Mouse (Mus musculus) neural tube, embryonic 14.5 days (tissue): ENCODE results near the gene Myadml2. TPM values are rescaled to one million over a fixed set of nuclear protein-coding genes. Genes with fewer than 3 reads are reported as not detected.

ENCODE experiments used
- ATAC-seq: fragments of 200-750 bp; cut with Nextera tagmentation; 2 replicates; pipeline ENCODE4 v1.8.0; 2017; ENCODE audit warnings: low read depth, mild to moderate bottlenecking, moderate TSS enrichment, moderate library complexity
- H3K27ac ChIP-seq: fragments of 300-500 bp; sonication (generic); 2 replicates; pipeline ENCODE4 v1.5.1; 2014; ENCODE audit warnings: low read depth, mild to moderate bottlenecking, control low read depth, low read length, moderate library complexity, mixed read lengths
- H3K27me3 ChIP-seq: fragments of 300-500 bp; sonication (generic); 2 replicates; pipeline ENCODE4 v1.6.1; 2014; ENCODE audit warnings: low read length; ENCODE audit not compliant: control insufficient read depth, insufficient read depth
- H3K36me3 ChIP-seq: fragments of 300-500 bp; sonication (generic); 2 replicates; pipeline ENCODE4 v1.6.1; 2014; ENCODE audit warnings: low read length, mixed read lengths; ENCODE audit not compliant: control insufficient read depth, insufficient read depth
- H3K4me1 ChIP-seq: fragments of 300-500 bp; sonication (generic); 2 replicates; pipeline ENCODE4 v1.6.1; 2014; ENCODE audit warnings: low read length; ENCODE audit not compliant: control insufficient read depth, insufficient read depth
- H3K4me2 ChIP-seq: fragments of 300-500 bp; sonication (generic); 2 replicates; pipeline ENCODE4 v1.6.1; 2014; ENCODE audit warnings: mild to moderate bottlenecking, low read depth, low read length, control low read depth
- H3K4me3 ChIP-seq: fragments of 300-500 bp; sonication (generic); 2 replicates; pipeline ENCODE4 v1.5.1; 2014; ENCODE audit warnings: low read depth, low read length, control low read depth, mixed read lengths
- H3K9ac ChIP-seq: fragments of 300-500 bp; sonication (generic); replicated peaks from 2 replicates; pipeline ENCODE4 v1.6.1; 2014; ENCODE audit warnings: low read depth, mild to moderate bottlenecking, control low read depth, low read length, mixed read lengths
- H3K9me3 ChIP-seq: fragments of 300-500 bp; sonication (generic); 2 replicates; pipeline ENCODE4 v1.6.1; 2016; ENCODE audit warnings: low read length; ENCODE audit not compliant: control insufficient read depth
- WGBS: fragments of 180-500 bp; shearing (Covaris S2); extraction: QIAGEN DNeasy Blood & Tissue Kit; methylation state at CpG from one replicate; pipeline ENCODE4 v1.1.7; 2014; 5-methylcytosine and 5-hydroxymethylcytosine counted together
- polyA plus RNA-seq: library from polyadenylated mRNA; unstranded; fragments of >200 nt; fragmentation: Nextera tagmentation; extraction: Ambion mirVana; gene quantifications from 2 replicates; pipeline ENCODE4 v1.2.1, GENCODE M21; 2014

Myadml2 gene
- polyA plus RNA-seq, 1 experiment from 2014 or later: 2.5 TPM

DNA sequence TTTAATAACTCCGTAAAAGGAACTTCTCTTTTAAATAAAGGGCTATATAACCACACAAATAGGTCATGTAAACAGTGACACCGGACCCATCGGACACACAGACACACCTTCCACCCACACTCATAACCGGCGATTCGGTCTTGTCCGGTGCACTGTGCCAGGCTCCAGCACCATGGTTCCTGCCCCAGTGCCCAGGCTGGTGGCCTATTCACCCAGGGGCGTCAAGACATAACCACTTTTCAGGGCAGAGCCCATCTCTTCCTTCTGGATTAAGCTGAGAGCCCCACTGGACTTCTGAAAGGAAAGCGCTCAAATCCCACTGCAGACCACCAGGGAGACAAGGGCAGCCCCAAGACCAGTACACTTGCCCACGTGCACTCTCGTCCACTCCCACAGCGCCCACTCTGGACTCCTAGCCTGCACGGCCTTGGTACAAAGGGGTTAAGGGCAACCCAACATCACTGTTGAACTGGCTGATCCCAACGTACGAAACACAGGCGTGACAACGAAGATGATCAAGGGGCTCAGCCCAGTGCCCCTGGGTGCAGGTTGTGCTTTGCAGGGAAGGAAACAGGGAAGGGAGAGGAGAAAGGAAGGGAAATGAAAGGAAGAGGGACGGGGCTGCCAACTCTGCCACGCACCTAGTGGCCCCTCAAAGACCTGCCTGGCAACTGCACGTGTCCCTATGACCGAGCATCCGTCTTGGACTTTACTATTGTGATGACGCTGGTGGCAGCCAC lies 19.2 kb downstream of the Myadml2 start:
- no peak overlapping the region for H3K9ac ChIP-seq
- no peak overlapping the region for H3K27ac ChIP-seq
- no peaks in the 10 kb centered on the region for H3K9me3 ChIP-seq
- WGBS: 95% methylated on average over 23 of the region's 23 CpGs
- no peaks in the 10 kb centered on the region for H3K27me3 ChIP-seq
- no peak for ATAC-seq
- H3K4me1 ChIP-seq: peaks cover 26% of the 10 kb centered on the region
- no peak overlapping the region for H3K4me3 ChIP-seq
- no peak overlapping the region for H3K4me2 ChIP-seq
- 0 out of 2 replicates have a peak, but pooled peaks cover 11% of the 10 kb centered on the region for H3K36me3 ChIP-seq

DNA sequence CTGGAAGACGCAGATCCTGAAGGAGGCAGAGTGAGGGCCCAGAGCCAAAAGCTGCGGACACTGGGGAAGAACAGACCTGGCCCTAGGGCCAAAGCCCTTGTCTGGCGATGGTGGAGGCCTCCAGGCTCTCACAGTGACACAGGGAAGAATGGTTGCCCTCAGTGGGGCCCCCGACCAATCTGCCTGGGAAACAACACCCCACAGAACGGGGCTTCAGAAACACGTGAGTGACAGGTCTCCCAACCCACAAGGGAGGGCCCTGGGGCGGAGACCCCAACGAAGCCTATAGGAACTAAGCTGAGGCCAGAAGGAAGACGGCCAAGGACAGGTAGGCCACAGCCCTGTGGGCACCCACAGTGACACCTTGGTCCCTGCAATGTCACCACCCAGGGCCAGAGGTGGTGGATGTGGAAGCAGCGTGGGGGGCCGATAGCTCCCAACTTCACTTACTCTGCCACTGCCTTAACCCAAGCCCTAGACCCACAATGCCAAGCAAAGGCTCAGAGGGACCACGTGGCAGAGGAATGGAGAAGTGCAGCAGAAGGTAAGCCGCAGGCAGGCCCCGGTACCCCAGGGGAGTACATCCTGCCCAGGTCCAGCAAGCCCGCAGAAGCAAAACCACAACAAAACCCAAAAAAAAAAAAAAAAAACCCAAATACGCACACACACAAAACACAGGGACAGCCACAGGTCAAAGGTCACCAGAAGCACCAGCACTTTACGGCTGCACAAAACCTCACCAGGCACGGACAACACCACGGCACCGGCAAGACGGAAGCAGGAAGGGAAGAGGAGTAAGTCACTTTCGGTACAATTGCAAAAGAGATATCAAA lies 20.3 kb downstream of the Myadml2 start:
- H3K27me3 ChIP-seq: no peaks in the 10 kb centered on the region
- no peaks in the 10 kb centered on the region for H3K9me3 ChIP-seq
- H3K4me3 ChIP-seq: no peak overlapping the region
- WGBS: 83% methylated on average over 22 of the region's 22 CpGs
- no peak for ATAC-seq
- no peak overlapping the region for H3K4me2 ChIP-seq
- no peak overlapping the region for H3K27ac ChIP-seq
- H3K9ac ChIP-seq: no peak overlapping the region
- H3K36me3 ChIP-seq: 0 out of 2 replicates have a peak, but pooled peaks cover 11% of the 10 kb centered on the region
- peaks cover 26% of the 10 kb centered on the region for H3K4me1 ChIP-seq

DNA sequence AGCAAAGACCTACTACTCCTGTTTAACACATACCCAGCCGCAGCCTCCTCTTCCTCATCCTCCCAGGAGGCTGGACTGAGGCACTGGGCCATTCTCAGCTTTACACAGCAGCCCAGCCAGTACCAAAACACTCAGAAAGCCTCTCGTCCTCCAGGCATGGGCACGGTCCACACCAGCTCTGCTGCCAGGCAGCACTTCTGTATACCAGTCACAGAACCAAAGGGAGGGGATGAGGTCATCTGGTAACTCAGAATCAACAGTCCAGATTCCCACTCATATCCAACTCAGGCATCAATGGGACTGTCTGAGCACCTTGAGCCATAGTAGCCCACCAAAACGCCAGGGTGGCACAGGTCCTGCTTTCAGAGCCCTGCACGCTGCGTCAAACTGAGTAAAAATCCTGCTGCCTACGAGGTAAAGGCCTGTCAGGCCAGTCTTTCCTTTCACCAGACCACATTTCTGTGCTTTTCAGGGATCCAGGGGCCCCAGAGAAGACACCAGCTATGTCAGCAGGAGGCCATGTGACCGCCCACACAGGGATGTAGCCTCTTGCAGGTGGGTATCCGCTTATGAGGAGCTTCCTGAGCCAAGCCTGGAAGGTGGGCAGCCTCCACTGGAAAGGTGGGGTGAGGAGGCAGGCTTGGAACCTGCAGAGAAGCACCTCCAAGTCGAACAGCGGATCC lies 21.0 kb downstream of the Myadml2 start:
- no peaks in the 10 kb centered on the region for H3K9me3 ChIP-seq
- no peak overlapping the region for H3K9ac ChIP-seq
- no peak for ATAC-seq
- peaks cover 21% of the 10 kb centered on the region for H3K4me1 ChIP-seq
- 90% methylated on average over 11 of the region's 11 CpGs for WGBS
- no peak overlapping the region for H3K4me2 ChIP-seq
- H3K36me3 ChIP-seq: 0 out of 2 replicates have a peak, but pooled peaks cover 11% of the 10 kb centered on the region
- H3K27me3 ChIP-seq: no peaks in the 10 kb centered on the region
- no peak overlapping the region for H3K27ac ChIP-seq
- no peak overlapping the region for H3K4me3 ChIP-seq

DNA sequence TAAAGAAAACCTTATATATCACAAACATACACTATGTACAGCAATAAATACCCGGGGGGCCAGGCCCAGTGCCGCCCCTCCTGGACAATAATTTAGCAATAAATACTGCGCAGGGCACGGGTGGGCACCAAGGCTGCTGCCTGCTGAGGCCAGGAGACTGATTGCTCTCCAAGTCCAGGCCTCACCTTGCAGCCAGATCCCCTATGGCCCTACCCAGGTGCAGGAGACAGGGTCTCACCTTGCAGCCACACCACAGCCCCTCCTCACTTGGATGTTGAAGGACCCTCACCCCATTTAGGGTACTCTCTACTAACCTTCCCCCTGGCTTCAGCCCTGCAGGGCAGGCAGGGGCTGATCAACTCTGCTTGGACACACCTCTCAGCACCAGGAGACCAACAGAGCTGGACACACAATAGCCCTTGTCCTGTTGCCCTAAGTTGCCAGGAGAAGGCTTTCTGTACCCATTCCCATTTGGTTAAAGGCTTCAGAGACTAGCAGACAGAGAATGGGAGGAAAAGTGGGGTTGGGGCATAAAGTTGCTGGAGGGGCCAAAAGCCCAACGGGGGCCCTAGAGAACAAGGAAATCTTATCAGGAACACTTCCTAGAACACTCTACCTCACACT lies 22.7 kb downstream of the Myadml2 start, which contains the start of gene Sirt7:
Sirt7 (minus strand) TSS at position 89 of the 624 bp plus-strand sequence.
- peak; percentile 55; the same call in 1 of the 2 replicates for ATAC-seq
- WGBS: 19% methylated on average over 5 of the region's 5 CpGs
- H3K36me3 ChIP-seq: peaks cover 19% of the 10 kb centered on the region; the same call in 1 of the 2 replicates

DNA sequence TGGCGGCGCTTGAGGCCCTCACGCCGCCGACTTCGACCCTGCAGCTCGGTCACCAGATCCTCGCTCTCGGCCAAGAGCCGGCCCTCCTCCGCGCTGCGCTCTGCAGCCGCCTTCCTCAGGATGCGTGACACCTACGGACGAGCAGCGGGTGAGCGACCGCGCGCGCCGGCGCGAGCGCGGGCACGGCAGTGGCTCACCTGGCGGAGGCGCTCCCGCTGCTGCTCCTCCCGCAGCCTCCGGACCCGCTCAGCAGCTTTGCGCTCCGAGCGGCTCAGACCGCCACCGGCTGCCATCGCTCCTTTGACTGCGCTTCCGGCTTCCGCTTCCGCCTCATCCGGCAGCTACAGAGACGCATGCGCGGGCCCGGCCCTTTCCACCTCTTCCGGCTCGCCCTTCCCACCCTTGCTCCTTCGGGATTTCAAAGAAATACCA lies 23.3 kb downstream of the Myadml2 start:
- peaks cover 22% of the 10 kb centered on the region; the same call in 1 of the 2 replicates for H3K36me3 ChIP-seq
- ATAC-seq: peak; percentile 83

More for the DNA sequence above, 22.7 kb downstream of the Myadml2 start, which contains the start of gene Sirt7:
- Histone ChIP-seq H3K27ac (peak within 1 kb of the TSS; percentile 86), H3K9ac (peak within 1 kb of the TSS; percentile 73), H3K4me3 (peak within 1 kb of the TSS; percentile 99), H3K27me3 (no peaks in the 10 kb centered on the region), H3K9me3 (no peaks in the 10 kb centered on the region), H3K4me2 (peak within 1 kb of the TSS; percentile 97), H3K4me1 (peaks cover 15% of the 10 kb centered on the region)

DNA sequence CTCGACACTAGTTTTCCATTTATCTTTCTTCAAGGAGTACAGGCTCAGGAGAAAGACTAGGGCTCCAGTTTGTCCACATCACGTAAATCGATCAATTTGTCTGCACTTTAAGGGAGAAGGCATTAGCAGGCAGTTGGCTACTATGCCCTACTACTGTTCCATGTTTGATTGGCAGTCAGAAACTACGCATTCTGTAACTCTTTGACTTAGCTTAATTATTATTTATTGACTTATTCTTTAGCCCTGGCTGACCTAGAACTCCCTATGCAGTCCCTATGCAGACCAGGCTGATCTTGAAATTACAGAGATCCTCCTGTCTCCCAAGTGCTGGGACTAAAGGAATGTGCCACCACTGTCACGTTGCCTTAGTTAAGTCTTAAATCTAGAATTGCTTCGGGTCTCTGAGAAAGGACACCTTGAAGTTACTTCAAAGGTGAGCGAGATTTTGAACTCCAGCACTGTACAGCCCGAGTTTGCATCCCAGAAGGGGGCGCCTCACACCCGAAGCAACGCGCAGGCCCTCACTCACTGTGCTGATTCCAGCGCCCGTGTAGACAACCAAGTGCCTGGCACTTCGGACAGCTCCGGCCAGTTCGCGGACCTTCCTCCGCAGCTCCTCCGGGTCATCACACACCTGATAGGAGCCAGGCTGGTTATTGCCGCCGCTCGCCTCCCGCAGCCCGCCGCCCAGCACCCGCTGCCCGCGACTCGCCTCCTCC lies 23.8 kb downstream of the Myadml2 start:
- peaks cover 23% of the 10 kb centered on the region; the same call in 1 of the 2 replicates for H3K36me3 ChIP-seq
- no peaks in the 10 kb centered on the region for H3K27me3 ChIP-seq
- ATAC-seq: peak; percentile 59
- H3K9ac ChIP-seq: peak overlapping the region; percentile 73
- peaks cover 11% of the 10 kb centered on the region for H3K4me1 ChIP-seq
- peak overlapping the region; percentile 86 for H3K27ac ChIP-seq
- WGBS: 18% methylated on average over 22 of the region's 30 CpGs
- H3K4me2 ChIP-seq: peak overlapping the region; percentile 97
- peak overlapping the region; percentile 99 for H3K4me3 ChIP-seq
- no peaks in the 10 kb centered on the region for H3K9me3 ChIP-seq

More for the DNA sequence above, 23.3 kb downstream of the Myadml2 start:
- Histone ChIP-seq H3K4me2 (peak overlapping the region; percentile 97), H3K4me3 (peak overlapping the region; percentile 99), H3K9ac (peak overlapping the region; percentile 73), H3K27ac (peak overlapping the region; percentile 86), H3K9me3 (no peaks in the 10 kb centered on the region), H3K27me3 (no peaks in the 10 kb centered on the region), H3K4me1 (peaks cover 12% of the 10 kb centered on the region)
- WGBS: under 1% methylated on average over 52 of the region's 53 CpGs

DNA sequence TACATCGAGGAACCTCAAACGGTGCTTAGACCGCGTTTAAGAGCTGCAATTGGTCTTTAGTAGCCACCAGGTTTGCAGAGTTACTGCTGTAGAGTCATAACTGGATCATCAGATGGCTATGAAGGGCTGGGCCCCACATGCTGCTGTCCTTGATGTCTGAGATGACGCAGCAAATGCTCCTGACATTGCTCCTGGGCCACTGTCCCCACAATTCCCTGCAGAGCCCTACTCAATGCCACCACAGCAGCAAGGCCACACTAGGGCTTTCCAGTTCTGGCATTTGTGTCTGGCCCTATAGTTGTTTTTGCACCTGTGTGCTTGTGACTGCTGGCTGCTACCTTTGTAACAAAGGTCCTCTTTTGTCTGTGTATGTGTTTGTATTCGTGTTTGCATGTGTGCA lies 25.2 kb downstream of the Myadml2 start:
- ATAC-seq: no peak
- Histone ChIP-seq H3K4me3 (no peak overlapping the region), H3K9ac (no peak overlapping the region), H3K4me1 (peaks cover 11% of the 10 kb centered on the region), H3K36me3 (peaks cover 27% of the 10 kb centered on the region; the same call in 1 of the 2 replicates), H3K4me2 (no peak overlapping the region), H3K9me3 (no peaks in the 10 kb centered on the region), H3K27ac (no peak overlapping the region), H3K27me3 (no peaks in the 10 kb centered on the region)
- WGBS: 90% methylated on average over 6 of the region's 6 CpGs

DNA sequence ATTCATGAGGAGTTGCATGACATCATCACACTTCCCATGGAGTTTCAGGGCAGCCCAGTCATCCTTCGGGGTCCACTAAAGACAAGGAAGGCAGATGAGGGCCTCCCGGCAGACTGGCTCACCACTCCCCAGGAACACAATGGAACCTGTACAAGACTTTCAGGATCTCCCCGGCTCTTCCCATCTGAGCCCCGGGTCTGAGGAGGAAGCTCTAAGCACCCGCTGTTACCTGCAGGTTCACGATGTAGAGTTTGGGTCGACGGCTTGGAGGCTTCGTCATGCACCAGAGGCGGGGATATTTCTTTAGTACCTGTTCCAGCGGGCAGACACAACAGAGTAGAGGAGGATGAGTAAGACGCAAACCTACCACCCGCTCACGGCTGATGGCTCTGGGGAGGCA lies 27.8 kb downstream of the Myadml2 start:
- no peaks in the 10 kb centered on the region for H3K9me3 ChIP-seq
- no peak overlapping the region for H3K9ac ChIP-seq
- ATAC-seq: no peak
- WGBS: 99% methylated on average over 14 of the region's 14 CpGs
- H3K4me2 ChIP-seq: no peak overlapping the region
- H3K27me3 ChIP-seq: no peaks in the 10 kb centered on the region
- H3K4me3 ChIP-seq: no peak overlapping the region
- H3K27ac ChIP-seq: no peak overlapping the region
- peaks cover 20% of the 10 kb centered on the region for H3K4me1 ChIP-seq
- peaks cover 21% of the 10 kb centered on the region; the same call in 1 of the 2 replicates for H3K36me3 ChIP-seq
